Mouse (Mus musculus) liver, adult 2 months (tissue): ENCODE measurements around the gene Akap5.

Experiments used
- CTCF ChIP-seq: fragments of 200-500 bp; IDR thresholded peaks from 2 replicates; pipeline ENCODE4 v1.5.1; 2011; ENCODE audit warnings: low read depth, low read length, control low read depth
- POLR2A ChIP-seq: fragments of 200-500 bp; IDR thresholded peaks from 2 replicates; pipeline ENCODE4 v1.6.1; 2011; ENCODE audit warnings: low read length, control low read depth; ENCODE audit not compliant: insufficient read depth; ENCODE audit errors: extremely low read depth

- TF ChIP-seq CTCF (no peak), POLR2A (0 out of 2 replicates have a peak, but pooled peaks have one; percentile 30)
Observed at GRCm38 (mm10) chr12:76369978-76370830, 45.5 kb downstream of the Akap5 start, which contains the start of gene Zbtb1.
